Mouse (Mus musculus): Measurements from ENCODE around the gene Rere. TPM values are rescaled to one million over a fixed set of nuclear protein-coding genes. Genes with fewer than 3 reads are reported as not detected.

Gene Rere
- polyA plus RNA-seq, 1 experiment from 2014 or later, result 23.7 TPM

GRCm38 (mm10) chr4:150619011-150619410 lies 337.6 kb downstream of the Rere start:
- Histone ChIP-seq H3K27ac (no peak overlapping the region), H3K4me3 (replicated peaks) (no peak overlapping the region), H3K4me2 (no peak overlapping the region), H3K4me1 (0 out of 2 replicates have a peak, but pooled peaks cover 2% of the 10 kb centered on the region), H3K9ac (no peak overlapping the region), H3K9me3 (no peaks in the 10 kb centered on the region), H3K27me3 (replicated peaks) (no peaks in the 10 kb centered on the region), H3K36me3 (peaks cover 66% of the 10 kb centered on the region)
- ATAC-seq (ENCODE audit: insufficient read depth, low FRiP score, low read depth), result no peak
- 82% methylated on average over 7 of the region's 7 CpGs for WGBS

GRCm38 (mm10) chr4:150622641-150623040 lies 341.2 kb downstream of the Rere start:
- Histone ChIP-seq H3K27me3 (replicated peaks) (no peaks in the 10 kb centered on the region), H3K4me2 (no peak overlapping the region), H3K36me3 (peaks cover 30% of the 10 kb centered on the region), H3K27ac (no peak overlapping the region), H3K9me3 (no peaks in the 10 kb centered on the region), H3K9ac (no peak overlapping the region), H3K4me3 (replicated peaks) (no peak overlapping the region), H3K4me1 (no peaks in the 10 kb centered on the region)
- no peak for ATAC-seq (ENCODE audit: insufficient read depth, low FRiP score, low read depth)
- 89% methylated on average over 13 of the region's 13 CpGs for WGBS

GRCm38 (mm10) chr4:150624214-150624823 lies 342.9 kb downstream of the Rere start:
- peaks cover 14% of the 10 kb centered on the region; the same call in 1 of the 2 replicates for H3K36me3 ChIP-seq
- ATAC-seq (ENCODE audit: insufficient read depth, low FRiP score, low read depth), result no peak
- H3K4me3 ChIP-seq (replicated peaks), result no peak overlapping the region
- no peak overlapping the region for H3K9ac ChIP-seq
- H3K4me2 ChIP-seq, result no peak overlapping the region
- H3K9me3 ChIP-seq, result no peaks in the 10 kb centered on the region
- H3K27me3 ChIP-seq (replicated peaks), result no peaks in the 10 kb centered on the region
- no peak overlapping the region for H3K27ac ChIP-seq
- peaks cover 1% of the 10 kb centered on the region; the same call in 1 of the 2 replicates for H3K4me1 ChIP-seq
- 67% methylated on average over 11 of the region's 11 CpGs for WGBS

GRCm38 (mm10) chr4:150624933-150625332 lies 343.5 kb downstream of the Rere start:
- Histone ChIP-seq H3K4me1 (peaks cover 4% of the 10 kb centered on the region; the same call in 1 of the 2 replicates), H3K4me3 (replicated peaks) (no peak overlapping the region), H3K27me3 (replicated peaks) (no peaks in the 10 kb centered on the region), H3K9me3 (no peaks in the 10 kb centered on the region), H3K4me2 (no peak overlapping the region), H3K36me3 (peaks cover 13% of the 10 kb centered on the region; the same call in 1 of the 2 replicates), H3K9ac (no peak overlapping the region), H3K27ac (no peak overlapping the region)
- ATAC-seq (ENCODE audit: insufficient read depth, low FRiP score, low read depth), result no peak
- 70% methylated on average over 4 of the region's 4 CpGs for WGBS

- Histone ChIP-seq H3K27me3 (replicated peaks) (no peaks in the 10 kb centered on the region), H3K4me1 (peaks cover 4% of the 10 kb centered on the region; the same call in 1 of the 2 replicates), H3K4me3 (replicated peaks) (no peak overlapping the region), H3K27ac (no peak overlapping the region), H3K9me3 (no peaks in the 10 kb centered on the region), H3K36me3 (peaks cover 9% of the 10 kb centered on the region; the same call in 1 of the 2 replicates), H3K4me2 (no peak overlapping the region), H3K9ac (no peak overlapping the region)
- WGBS, result 30% methylated on average over 1 of the region's 1 CpGs
- ATAC-seq (ENCODE audit: insufficient read depth, low FRiP score, low read depth), result peak; percentile 57; the same call in 1 of the 2 replicates
These were observed 344.0 kb downstream of the Rere start for GRCm38 (mm10) chr4:150625425-150625824.

- Histone ChIP-seq H3K4me3 (replicated peaks) (no peak overlapping the region), H3K27ac (no peak overlapping the region), H3K4me1 (peaks cover 4% of the 10 kb centered on the region; the same call in 1 of the 2 replicates), H3K9me3 (no peaks in the 10 kb centered on the region), H3K9ac (no peak overlapping the region), H3K27me3 (replicated peaks) (no peaks in the 10 kb centered on the region), H3K4me2 (no peak overlapping the region), H3K36me3 (peaks cover 8% of the 10 kb centered on the region; the same call in 1 of the 2 replicates)
- ATAC-seq (ENCODE audit: insufficient read depth, low FRiP score, low read depth), result no peak
- WGBS, result 50% methylated on average over 6 of the region's 6 CpGs
These were observed 344.7 kb downstream of the Rere start for GRCm38 (mm10) chr4:150625951-150626732.

- Histone ChIP-seq H3K36me3 (no peaks in the 10 kb centered on the region), H3K4me3 (replicated peaks) (no peak overlapping the region), H3K27me3 (replicated peaks) (no peaks in the 10 kb centered on the region), H3K4me2 (no peak overlapping the region), H3K9ac (no peak overlapping the region), H3K9me3 (no peaks in the 10 kb centered on the region), H3K4me1 (peaks cover 4% of the 10 kb centered on the region; the same call in 1 of the 2 replicates), H3K27ac (no peak overlapping the region)
- ATAC-seq (ENCODE audit: insufficient read depth, low FRiP score, low read depth), result no peak
- 47% methylated on average over 11 of the region's 11 CpGs for WGBS
These were observed 347.8 kb downstream of the Rere start for GRCm38 (mm10) chr4:150629266-150629665.

GRCm38 (mm10) chr4:150635568-150635967 lies 354.1 kb downstream of the Rere start:
- 85% methylated on average over 10 of the region's 10 CpGs for WGBS
- no peak overlapping the region for H3K4me3 ChIP-seq (replicated peaks)
- no peaks in the 10 kb centered on the region for H3K4me1 ChIP-seq
- no peaks in the 10 kb centered on the region for H3K36me3 ChIP-seq
- H3K4me2 ChIP-seq, result no peak overlapping the region
- ATAC-seq (ENCODE audit: insufficient read depth, low FRiP score, low read depth), result no peak
- H3K9ac ChIP-seq, result no peak overlapping the region
- H3K27ac ChIP-seq, result no peak overlapping the region
- H3K9me3 ChIP-seq, result no peaks in the 10 kb centered on the region
- no peaks in the 10 kb centered on the region for H3K27me3 ChIP-seq (replicated peaks)

GRCm38 (mm10) chr4:150636635-150637034 lies 355.2 kb downstream of the Rere start:
- no peaks in the 10 kb centered on the region for H3K4me1 ChIP-seq
- 81% methylated on average over 6 of the region's 6 CpGs for WGBS
- no peaks in the 10 kb centered on the region for H3K36me3 ChIP-seq
- H3K27ac ChIP-seq, result no peak overlapping the region
- H3K27me3 ChIP-seq (replicated peaks), result no peaks in the 10 kb centered on the region
- H3K9me3 ChIP-seq, result no peaks in the 10 kb centered on the region
- no peak overlapping the region for H3K4me2 ChIP-seq
- no peak overlapping the region for H3K9ac ChIP-seq
- no peak for ATAC-seq (ENCODE audit: insufficient read depth, low FRiP score, low read depth)
- H3K4me3 ChIP-seq (replicated peaks), result no peak overlapping the region

- WGBS, result 89% methylated on average over 9 of the region's 9 CpGs
- H3K27me3 ChIP-seq (replicated peaks), result no peaks in the 10 kb centered on the region
- no peaks in the 10 kb centered on the region for H3K4me1 ChIP-seq
- no peak overlapping the region for H3K9ac ChIP-seq
- H3K36me3 ChIP-seq, result no peaks in the 10 kb centered on the region
- H3K9me3 ChIP-seq, result no peaks in the 10 kb centered on the region
- no peak for ATAC-seq (ENCODE audit: insufficient read depth, low FRiP score, low read depth)
- H3K4me2 ChIP-seq, result no peak overlapping the region
- H3K27ac ChIP-seq, result no peak overlapping the region
- no peak overlapping the region for H3K4me3 ChIP-seq (replicated peaks)
These were observed 362.9 kb downstream of the Rere start for GRCm38 (mm10) chr4:150644299-150644698.

GRCm38 (mm10) chr4:150649327-150649726 lies 367.9 kb downstream of the Rere start:
- WGBS, result 67% methylated on average over 5 of the region's 5 CpGs
- Histone ChIP-seq H3K27me3 (replicated peaks) (peaks cover 10% of the 10 kb centered on the region), H3K4me1 (peaks cover 4% of the 10 kb centered on the region; the same call in 1 of the 2 replicates), H3K9ac (no peak overlapping the region), H3K36me3 (no peaks in the 10 kb centered on the region), H3K27ac (no peak overlapping the region), H3K4me2 (no peak overlapping the region), H3K9me3 (no peaks in the 10 kb centered on the region), H3K4me3 (replicated peaks) (no peak overlapping the region)
- ATAC-seq (ENCODE audit: insufficient read depth, low FRiP score, low read depth), result peak; percentile 52; the same call in 1 of the 2 replicates

All from stomach, embryonic 15.5 days (tissue).